Mouse (Mus musculus) hindbrain, embryonic 11.5 days (tissue): Measurements from ENCODE around the gene Dapk3. TPM values are rescaled to one million over a fixed set of nuclear protein-coding genes. Genes with fewer than 3 reads are reported as not detected.
"Not testable (repeated sequence)": the region's sequence is repeated elsewhere in the genome, so short reads cannot be mapped to it uniquely, and the experiment has no call there.

Experiments
- ATAC-seq: fragments of 200-750 bp; cut with Nextera tagmentation; 2 replicates; pipeline ENCODE4 v1.8.0; 2017; ENCODE audit warnings: mild to moderate bottlenecking, moderate TSS enrichment, moderate library complexity; ENCODE audit not compliant: low FRiP score
- DNase-seq: peaks from one replicate; pipeline ENCODE4 v3.0.0-alpha.2; 2015; ENCODE audit warnings: low spot score
- H3K27ac ChIP-seq: fragments of 300-500 bp; sonication (generic); 2 replicates; pipeline ENCODE4 v1.5.1; 2014; ENCODE audit warnings: mild to moderate bottlenecking, low read depth, low read length
- H3K27me3 ChIP-seq: fragments of 300-500 bp; sonication (generic); 2 replicates; pipeline ENCODE4 v1.6.1; 2014; ENCODE audit warnings: mild to moderate bottlenecking, low read length, moderate library complexity, mixed read lengths; ENCODE audit not compliant: control insufficient read depth, insufficient read depth
- H3K36me3 ChIP-seq: fragments of 300-500 bp; sonication (generic); 2 replicates; pipeline ENCODE4 v1.6.1; 2014; ENCODE audit warnings: mild to moderate bottlenecking, low read length, moderate library complexity, mixed read lengths; ENCODE audit not compliant: control insufficient read depth, insufficient read depth
- H3K4me1 ChIP-seq: fragments of 300-500 bp; sonication (generic); replicated peaks from 2 replicates; pipeline ENCODE4 v1.6.1; 2014; ENCODE audit warnings: low read length, mixed read lengths; ENCODE audit not compliant: control insufficient read depth, insufficient read depth
- H3K4me2 ChIP-seq: fragments of 300-500 bp; sonication (generic); replicated peaks from 2 replicates; pipeline ENCODE4 v1.6.1; 2014; ENCODE audit warnings: mild to moderate bottlenecking, low read depth, low read length
- H3K4me3 ChIP-seq: fragments of 300-500 bp; sonication (generic); 2 replicates; pipeline ENCODE4 v1.5.1; 2014; ENCODE audit warnings: low read depth, low read length
- H3K9ac ChIP-seq: fragments of 300-500 bp; sonication (generic); 2 replicates; pipeline ENCODE4 v1.6.1; 2014; ENCODE audit warnings: low read depth, low read length
- H3K9me3 ChIP-seq: fragments of 300-500 bp; sonication (generic); 2 replicates; pipeline ENCODE4 v1.6.1; 2016; ENCODE audit warnings: low read length; ENCODE audit not compliant: control insufficient read depth
- WGBS: fragments of 180-500 bp; shearing (Covaris S2); extraction: QIAGEN DNeasy Blood & Tissue Kit; methylation state at CpG from one replicate; pipeline ENCODE4 v1.1.7; 2014; 5-methylcytosine and 5-hydroxymethylcytosine counted together
- polyA plus RNA-seq: library from polyadenylated mRNA; unstranded; fragments of >200 nt; fragmentation: Nextera tagmentation; extraction: Ambion mirVana; gene quantifications from 2 replicates; pipeline ENCODE4 v1.2.1, GENCODE M21; 2014

Gene Dapk3
- polyA plus RNA-seq, 1 experiment from 2014 or later, result 53.3 TPM

DNA sequence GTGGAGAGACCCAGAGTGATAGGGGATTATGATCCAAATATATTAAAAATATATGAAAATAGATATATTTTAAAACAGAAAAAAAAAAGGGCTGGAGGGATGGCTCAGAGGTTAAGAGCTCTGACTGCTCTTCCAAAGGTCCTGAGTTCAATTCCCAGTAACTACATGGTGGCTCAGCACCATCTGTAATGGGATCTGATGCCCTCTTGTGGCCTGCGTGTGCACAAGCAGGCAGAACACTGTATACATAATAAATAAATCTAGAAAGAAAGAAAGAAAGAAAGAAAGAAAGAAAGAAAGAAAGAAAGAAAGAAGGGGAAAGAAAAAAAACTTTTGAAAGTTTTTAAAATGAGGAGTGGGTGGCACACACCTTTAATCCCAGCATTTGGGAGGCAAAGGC, 34.5 kb downstream of the Dapk3 start:
- not testable (repeated sequence) for H3K27me3 ChIP-seq, H3K9ac ChIP-seq, H3K36me3 ChIP-seq, H3K4me3 ChIP-seq, H3K4me1 ChIP-seq, H3K27ac ChIP-seq, H3K9me3 ChIP-seq, H3K4me2 ChIP-seq, DNase-seq, ATAC-seq
- WGBS, result 19% methylated on average over 1 of the region's 1 CpGs

- WGBS, result 42% methylated on average over 7 of the region's 7 CpGs
- no peak overlapping the region for H3K9ac ChIP-seq
- H3K27me3 ChIP-seq, result no peaks in the 10 kb centered on the region
- no peak overlapping the region for H3K4me2 ChIP-seq
- H3K4me3 ChIP-seq, result no peak overlapping the region
- H3K36me3 ChIP-seq, result no peaks in the 10 kb centered on the region; the same call in 1 of the 2 replicates
- peak; percentile 72 for DNase-seq
- no peaks in the 10 kb centered on the region for H3K9me3 ChIP-seq
- no peaks in the 10 kb centered on the region for H3K4me1 ChIP-seq
- no peak overlapping the region for H3K27ac ChIP-seq
- no peak for ATAC-seq
Observed at GRCm38 (mm10) chr10:81217964-81218363, 35.2 kb downstream of the Dapk3 start.

DNA sequence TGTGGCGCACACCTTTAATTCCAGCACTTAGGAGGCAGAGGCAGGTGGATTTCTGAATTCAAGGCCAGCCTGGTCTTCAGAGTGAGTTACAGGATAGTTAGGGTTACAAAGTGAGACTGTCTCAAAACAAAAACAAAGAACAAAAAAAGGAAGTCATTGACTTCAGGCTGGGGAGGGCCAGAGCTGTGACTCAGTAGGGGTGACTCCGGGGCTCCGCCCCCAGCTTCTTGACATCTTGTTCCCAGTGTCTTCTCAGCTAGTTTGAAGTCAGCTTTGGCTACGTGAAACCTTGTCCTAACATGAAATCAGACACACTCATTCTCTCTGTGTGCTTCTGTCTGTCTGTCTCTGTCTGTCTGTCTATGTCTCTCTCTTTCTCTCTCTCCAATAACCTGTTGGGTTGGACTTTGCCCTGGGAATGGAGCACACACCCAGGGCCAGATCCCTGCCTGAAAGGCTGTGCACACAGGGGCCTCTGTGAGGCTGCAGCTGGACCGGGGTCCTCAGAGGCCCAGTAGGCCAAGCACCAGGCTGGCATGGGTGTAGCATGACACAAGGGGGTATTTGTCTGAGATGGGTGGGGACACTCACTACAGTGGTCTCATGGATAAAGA, 38.7 kb downstream of the Dapk3 start:
- no peaks in the 10 kb centered on the region for H3K9me3 ChIP-seq
- H3K4me1 ChIP-seq, result no peaks in the 10 kb centered on the region
- H3K9ac ChIP-seq, result no peak overlapping the region
- no peak overlapping the region for H3K27ac ChIP-seq
- H3K4me2 ChIP-seq, result no peak overlapping the region
- 87% methylated on average over 5 of the region's 5 CpGs for WGBS
- no peak overlapping the region for H3K4me3 ChIP-seq
- no peaks in the 10 kb centered on the region for H3K36me3 ChIP-seq
- DNase-seq, result no peak
- no peak for ATAC-seq
- no peaks in the 10 kb centered on the region for H3K27me3 ChIP-seq

GRCm38 (mm10) chr10:81223731-81224130, 40.9 kb downstream of the Dapk3 start:
- H3K36me3 ChIP-seq, H3K4me2 ChIP-seq, H3K9me3 ChIP-seq, H3K9ac ChIP-seq, H3K4me3 ChIP-seq, H3K4me1 ChIP-seq, DNase-seq, H3K27me3 ChIP-seq, H3K27ac ChIP-seq, ATAC-seq: not testable (repeated sequence)
- 65% methylated on average over 2 of the region's 2 CpGs for WGBS

DNA sequence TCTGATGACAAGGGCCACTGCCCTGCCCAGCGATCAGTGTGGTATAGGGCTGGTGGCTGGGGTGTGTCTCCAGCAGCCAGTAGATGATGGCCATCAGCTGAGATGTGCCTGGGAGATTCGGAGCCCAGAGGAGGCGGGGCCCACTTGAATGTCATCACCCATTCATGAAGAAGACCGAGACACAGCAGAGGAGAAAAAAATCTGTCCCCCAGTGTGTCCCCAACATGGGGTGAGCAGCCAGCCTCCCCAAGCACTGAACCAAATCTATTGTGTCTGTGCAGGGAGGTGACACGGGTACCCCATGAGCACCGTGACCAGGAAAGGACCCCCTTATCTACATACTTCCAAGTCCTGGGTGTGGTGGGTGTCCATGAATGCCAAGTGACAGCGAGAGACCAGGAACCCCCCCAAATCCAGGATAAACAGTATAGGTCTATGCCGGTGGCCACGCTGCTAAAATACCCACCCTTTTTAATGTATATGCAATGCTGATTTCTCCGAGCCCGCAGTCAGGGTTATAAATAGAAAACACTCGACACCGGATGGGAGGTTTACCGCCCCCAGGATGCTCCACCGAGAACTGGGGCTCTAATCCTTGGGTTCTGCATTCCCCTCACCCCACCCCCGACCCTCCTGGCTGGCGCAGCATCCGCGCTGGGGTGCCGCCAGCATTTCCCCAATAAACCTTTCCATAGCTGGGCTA, 47.1 kb downstream of the Dapk3 start:
- WGBS, result 9% methylated on average over 20 of the region's 20 CpGs
- H3K4me2 ChIP-seq, result peak overlapping the region; percentile 55
- DNase-seq (peak; percentile 28), ATAC-seq (no peak)
- H3K9me3 ChIP-seq, result no peaks in the 10 kb centered on the region
- peaks cover 3% of the 10 kb centered on the region; the same call in 1 of the 2 replicates for H3K4me1 ChIP-seq
- H3K27ac ChIP-seq, result peak overlapping the region; percentile 74
- H3K27me3 ChIP-seq, result peaks cover 13% of the 10 kb centered on the region
- H3K36me3 ChIP-seq, result no peaks in the 10 kb centered on the region
- peak overlapping the region; percentile 71 for H3K9ac ChIP-seq
- H3K4me3 ChIP-seq, result peak overlapping the region; percentile 56

DNA sequence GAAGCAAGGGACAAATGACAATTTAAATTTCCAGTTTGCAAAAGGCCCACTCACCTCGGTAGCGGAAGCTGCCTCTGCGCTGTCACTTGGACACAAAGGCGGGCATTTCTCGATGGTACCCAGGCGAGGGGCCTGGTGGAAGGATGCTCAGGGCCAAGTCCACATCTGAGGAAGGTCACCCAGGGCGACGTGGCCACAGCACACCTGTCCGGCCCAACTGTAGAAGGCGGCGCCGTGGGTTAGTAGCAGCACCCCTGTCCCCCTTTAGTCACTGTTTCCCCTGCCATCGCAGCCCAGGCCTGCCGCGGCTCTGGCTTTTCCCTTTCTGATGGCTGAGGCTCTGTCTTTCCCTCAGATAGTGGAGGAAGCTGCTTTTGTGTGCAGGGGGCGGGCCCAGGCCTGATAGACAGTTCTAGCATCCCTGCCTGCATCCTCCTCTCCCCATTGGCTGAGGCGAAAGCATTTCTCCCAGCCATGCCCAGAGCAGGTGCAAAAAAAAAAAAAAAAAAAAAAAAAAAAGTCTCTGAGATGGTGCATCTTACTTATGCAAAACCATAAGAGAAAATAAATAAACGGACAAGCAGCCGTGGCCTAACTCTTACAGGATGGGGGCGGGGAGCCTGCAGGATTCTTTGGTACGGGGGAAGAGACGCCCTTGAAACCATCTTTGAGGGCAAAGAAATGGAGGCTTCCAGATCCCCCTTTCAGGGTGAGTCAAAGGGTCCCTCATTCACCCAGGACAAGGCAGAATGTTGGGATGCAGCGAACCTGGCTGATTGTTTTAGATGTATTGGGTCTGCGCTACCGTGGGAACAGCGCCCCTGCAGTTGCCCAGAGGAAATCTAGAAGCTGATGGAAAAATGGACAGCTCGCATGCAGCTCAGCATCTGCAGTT, 47.9 kb downstream of the Dapk3 start, which contains the start of gene Atcay:
Gene Atcay (minus strand): TSS at position 396 of the 895 bp plus-strand sequence.
- Histone ChIP-seq H3K36me3 (no peaks in the 10 kb centered on the region), H3K27me3 (peaks cover 13% of the 10 kb centered on the region), H3K27ac (peak within 1 kb of the TSS; percentile 74), H3K9me3 (no peaks in the 10 kb centered on the region), H3K4me1 (peaks cover 3% of the 10 kb centered on the region; the same call in 1 of the 2 replicates), H3K4me3 (peak within 1 kb of the TSS; percentile 56), H3K4me2 (peak within 1 kb of the TSS; percentile 55), H3K9ac (peak within 1 kb of the TSS; percentile 71)
- WGBS, result 10% methylated on average over 27 of the region's 27 CpGs
- peak; percentile 74 for DNase-seq
- ATAC-seq, result peak; percentile 88

DNA sequence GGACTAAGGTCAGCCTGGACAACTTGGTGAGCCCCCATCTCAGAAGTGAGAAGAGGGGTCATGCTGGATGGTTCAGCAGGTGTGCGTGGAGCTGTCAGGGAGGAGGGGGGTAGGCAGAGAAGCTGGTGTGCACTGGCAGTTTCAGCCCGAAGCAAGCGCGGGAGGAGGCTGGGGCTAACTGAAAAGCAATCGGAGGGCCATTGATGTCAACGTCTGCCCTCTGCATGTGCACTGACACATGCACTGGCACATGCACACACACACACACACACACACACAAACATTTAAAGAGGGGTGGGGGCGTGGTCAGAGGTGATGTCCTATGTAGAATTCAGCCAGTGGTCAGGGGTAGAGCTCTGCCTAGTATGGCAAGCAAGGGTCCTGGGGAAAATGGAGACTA, 48.6 kb downstream of the Dapk3 start:
- H3K27ac ChIP-seq, result no peak overlapping the region
- H3K27me3 ChIP-seq, result peaks cover 13% of the 10 kb centered on the region

DNA sequence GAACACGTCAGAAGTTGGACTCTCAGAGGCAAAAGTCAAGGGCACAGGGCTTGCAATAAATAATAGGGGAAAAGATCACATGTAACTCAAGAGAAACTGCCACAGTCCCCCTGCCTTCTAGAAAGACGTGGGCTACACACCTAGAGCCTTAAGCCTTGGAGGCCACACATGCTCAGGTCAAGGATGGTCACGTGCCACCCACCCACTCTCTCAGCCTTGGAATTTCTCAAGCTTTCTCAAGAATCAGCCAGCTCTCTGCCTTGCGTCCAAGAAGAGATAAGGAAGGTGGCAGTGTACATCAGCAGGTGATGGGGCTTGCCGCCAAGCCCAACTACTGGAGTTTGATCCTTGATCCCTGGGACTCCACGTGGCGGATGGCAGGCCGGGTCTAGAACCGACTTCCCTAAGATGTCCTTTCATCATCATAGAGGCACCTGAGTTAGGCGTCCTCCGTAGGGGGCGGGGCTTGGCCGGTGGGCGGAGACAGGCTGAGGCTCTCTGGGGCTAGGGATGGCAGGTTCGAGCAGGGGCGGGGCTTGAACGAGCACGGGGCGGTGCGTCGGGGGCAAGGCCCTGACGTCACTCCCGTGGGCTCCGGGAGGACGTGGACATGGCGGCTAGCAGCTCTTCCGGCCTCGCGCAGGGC, 49.9 kb downstream of the Dapk3 start, which contains the start of gene Zfr2:
Gene Zfr2 (plus strand): TSS at position 576 of the 646 bp plus-strand sequence.
- WGBS, result 6% methylated on average over 29 of the region's 29 CpGs
- DNase-seq (peak; percentile 86), ATAC-seq (peak; percentile 74)
- Histone ChIP-seq H3K36me3 (no peaks in the 10 kb centered on the region), H3K9me3 (no peaks in the 10 kb centered on the region), H3K4me3 (peak within 1 kb of the TSS; percentile 77), H3K27ac (no peak within 1 kb of the TSS), H3K27me3 (peaks cover 13% of the 10 kb centered on the region), H3K4me1 (peaks cover 3% of the 10 kb centered on the region; the same call in 1 of the 2 replicates), H3K9ac (peak within 1 kb of the TSS; percentile 75), H3K4me2 (peak within 1 kb of the TSS; percentile 70)

More for the DNA sequence above, 48.6 kb downstream of the Dapk3 start:
- Histone ChIP-seq H3K4me2 (peak overlapping the region; percentile 55; the same call in 1 of the 2 replicates), H3K36me3 (no peaks in the 10 kb centered on the region), H3K4me1 (peaks cover 3% of the 10 kb centered on the region; the same call in 1 of the 2 replicates), H3K9ac (no peak overlapping the region), H3K9me3 (no peaks in the 10 kb centered on the region), H3K4me3 (no peak overlapping the region)
- 46% methylated on average over 7 of the region's 7 CpGs for WGBS
- DNase-seq, result no peak
- no peak; the same call in 1 of the 2 replicates for ATAC-seq
